In the genomic region with DNA sequence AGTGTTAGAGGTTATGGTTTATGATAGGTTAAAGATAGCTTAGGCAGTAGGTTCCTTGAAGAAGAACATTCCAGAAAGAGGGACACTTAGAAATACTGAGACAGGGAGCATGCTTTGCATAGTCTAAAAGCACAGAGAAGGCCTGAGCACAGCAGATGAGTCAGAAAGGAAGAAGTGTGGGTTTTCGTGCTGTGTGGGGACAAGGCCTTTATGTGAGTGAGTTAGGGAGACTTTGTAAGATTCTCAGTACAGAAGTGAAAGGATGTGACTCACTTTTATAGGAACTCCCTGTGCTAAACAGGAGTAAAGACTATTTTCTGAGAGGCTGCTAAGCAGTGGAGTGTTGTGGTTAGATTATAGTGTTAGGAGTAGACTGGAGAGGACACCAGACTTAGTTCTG, we compare ENCODE assay signal across 8 mouse cellular contexts. TPM values are rescaled to one million over a fixed set of nuclear protein-coding genes. Genes with fewer than 3 reads are reported as not detected.
DNase-seq lines count a peak whose midpoint lies in the region; ATAC-seq and TF ChIP-seq lines count a peak whose summit lies in the region.

No protein-coding gene starts in this region.

- H3K4me1 ChIP-seq in thymus, adult 2 months (replicated peaks; ENCODE audit: control insufficient read depth, insufficient read depth, low read length) = peaks cover 7% of the 10 kb centered on the region
- peaks cover 2% of the 10 kb centered on the region; the same call in 1 of the 2 replicates for H3K4me1 ChIP-seq in embryonic fibroblast, embryonic 13.5 days (ENCODE audit: control insufficient read depth, insufficient read depth, low read length)
- peaks cover 8% of the 10 kb centered on the region; the same call in 1 of the 2 replicates for H3K4me1 ChIP-seq in intestine, embryonic 14.5 days (replicated peaks; ENCODE audit: control insufficient read depth, insufficient read depth, low read length)
- peaks cover 12% of the 10 kb centered on the region; the same call in 1 of the 2 replicates for H3K4me1 ChIP-seq in midbrain, embryonic 12.5 days

- 5% methylated on average over 1 of the region's 1 CpGs for WGBS in thymus, adult 2 months
- WGBS in intestine, embryonic 14.5 days = 33% methylated on average over 1 of the region's 1 CpGs
- 38% methylated on average over 1 of the region's 1 CpGs for WGBS in midbrain, embryonic 12.5 days

- H3K4me3 ChIP-seq in thymus, adult 2 months (ENCODE audit: control insufficient read depth, insufficient read depth, low read length) = no peak overlapping the region
- peak overlapping the region; percentile 16; the same call in 1 of the 2 replicates for H3K4me3 ChIP-seq in embryonic fibroblast, embryonic 13.5 days (ENCODE audit: insufficient read depth, low read length)
- peak overlapping the region; percentile 79; the same call in 1 of the 2 replicates for H3K4me3 ChIP-seq in intestine, embryonic 14.5 days (ENCODE audit: low read depth, low read length)
- peak overlapping the region; percentile 88 for H3K4me3 ChIP-seq in midbrain, embryonic 12.5 days

- peak; percentile 84 for ATAC-seq in frontal cortex, adult (ENCODE audit: low TSS enrichment)
- ATAC-seq in intestine, embryonic 14.5 days (replicated peaks; ENCODE audit: low FRiP score, low TSS enrichment, low read depth) = no peak
- no peak for ATAC-seq in midbrain, embryonic 12.5 days (ENCODE audit: low FRiP score, low read depth)

- H3K9ac ChIP-seq in intestine, embryonic 14.5 days (ENCODE audit: low read length) = peak overlapping the region; percentile 84
- H3K9ac ChIP-seq in midbrain, embryonic 12.5 days (replicated peaks) = peak overlapping the region; percentile 20; the same call in 1 of the 2 replicates

- H3K4me2 ChIP-seq in intestine, embryonic 14.5 days (ENCODE audit: low read length) = peak overlapping the region; percentile 54
- H3K4me2 ChIP-seq in midbrain, embryonic 12.5 days (replicated peaks) = peak overlapping the region; percentile 76

- no peak for TF ChIP-seq POLR2A in thymus, adult 2 months (IDR thresholded peaks at IDR 0.05; ENCODE audit: control insufficient read depth, extremely low read depth, insufficient read depth, low read length, poor library complexity)
- TF ChIP-seq POLR2A in embryonic fibroblast, embryonic 13.5 days (IDR thresholded peaks at IDR 0.05; ENCODE audit: low read depth, low read length) = peak; percentile 58

- H3K27ac ChIP-seq in thymus, adult 2 months (ENCODE audit: control insufficient read depth, insufficient read depth, low read length) = no peak overlapping the region
- peak overlapping the region; percentile 82 for H3K27ac ChIP-seq in embryonic fibroblast, embryonic 13.5 days (ENCODE audit: insufficient read depth, low read length)
- peak overlapping the region; percentile 25; the same call in 1 of the 2 replicates for H3K27ac ChIP-seq in intestine, embryonic 14.5 days (ENCODE audit: low read depth)
- no peak overlapping the region for H3K27ac ChIP-seq in midbrain, embryonic 12.5 days (replicated peaks)

- no peaks in the 10 kb centered on the region for H3K27me3 ChIP-seq in thymus, adult 2 months (ENCODE audit: control insufficient read depth, insufficient read depth, low read length)
- H3K27me3 ChIP-seq in intestine, embryonic 14.5 days (replicated peaks; ENCODE audit: control insufficient read depth, insufficient read depth, low read length) = no peaks in the 10 kb centered on the region
- H3K27me3 ChIP-seq in midbrain, embryonic 12.5 days = no peaks in the 10 kb centered on the region

- DNase-seq in frontal cortex, postnatal 14 days (ENCODE audit: low spot score in 2 of 2) = no peak
- DNase-seq in thymus, adult 2 months = peak; percentile 17
- no peak for DNase-seq in thymus, postnatal 10 days (ENCODE audit: low spot score in 2 of 2)
- DNase-seq in intestine, embryonic 14.5 days (ENCODE audit: low spot score) = no peak
- DNase-seq in gastrocnemius, postnatal 25 days = no peak

- no peaks in the 10 kb centered on the region for H3K9me3 ChIP-seq in intestine, embryonic 14.5 days (ENCODE audit: control insufficient read depth, low read length)
- no peaks in the 10 kb centered on the region for H3K9me3 ChIP-seq in midbrain, embryonic 12.5 days

- no peak for TF ChIP-seq CTCF in thymus, adult 2 months (IDR thresholded peaks at IDR 0.05; ENCODE audit: borderline replicate concordance, control insufficient read depth, extremely low read depth, insufficient read depth, low read length, poor library complexity)
- TF ChIP-seq CTCF in embryonic fibroblast, embryonic 13.5 days (IDR thresholded peaks at IDR 0.05; ENCODE audit: borderline replicate concordance, insufficient read depth, low read length) = no peak

- no peaks in the 10 kb centered on the region for H3K36me3 ChIP-seq in thymus, adult 2 months (ENCODE audit: control insufficient read depth, insufficient read depth, low read length)
- peaks cover 3% of the 10 kb centered on the region; the same call in 1 of the 2 replicates for H3K36me3 ChIP-seq in intestine, embryonic 14.5 days (ENCODE audit: control insufficient read depth, insufficient read depth, low read length)
- no peaks in the 10 kb centered on the region for H3K36me3 ChIP-seq in midbrain, embryonic 12.5 days

RNA-seq across cellular contexts. Expression of a gene that starts 0.9 kb away (rescaled TPM):
- 0.09 and 0.33 TPM in 2 replicates for polyA plus RNA-seq in thymus, adult 2 months (2012; rRNA removed)
- polyA plus RNA-seq in embryonic fibroblast, embryonic 13.5 days (2011; ENCODE audit: insufficient read length, low read depth, missing spikeins) = 7.4 and 8.0 TPM in 2 replicates
- polyA plus RNA-seq in intestine, embryonic 14.5 days (2014; fragmentation: Nextera tagmentation; extraction: Ambion mirVana) = 0.46 and 1.5 TPM in 2 replicates
- 1.6 and 2.1 TPM in 2 replicates for polyA plus RNA-seq in midbrain, embryonic 12.5 days (2016; fragmentation: Nextera tagmentation; extraction: Ambion mirVana)
- total RNA-seq in gastrocnemius, postnatal 25 days (2021) = under 1 TPM; 0.35 to 0.43 TPM

RNA-seq across cellular contexts. Expression of a gene that starts 1.0 kb away (rescaled TPM):
- 1.2 and 1.5 TPM in 2 replicates for polyA plus RNA-seq in thymus, adult 2 months (2012; rRNA removed)
- 4.9 and 6.2 TPM in 2 replicates for polyA plus RNA-seq in embryonic fibroblast, embryonic 13.5 days (2011; ENCODE audit: insufficient read length, low read depth, missing spikeins)
- polyA plus RNA-seq in intestine, embryonic 14.5 days (2014; fragmentation: Nextera tagmentation; extraction: Ambion mirVana) = 5.4 and 8.1 TPM in 2 replicates
- polyA plus RNA-seq in midbrain, embryonic 12.5 days (2016; fragmentation: Nextera tagmentation; extraction: Ambion mirVana) = 7.2 and 7.3 TPM in 2 replicates
- under 1 TPM; 0.43 to 0.51 TPM for total RNA-seq in gastrocnemius, postnatal 25 days (2021)

RNA-seq across cellular contexts. Expression of a gene that starts 34.8 kb away (rescaled TPM):
- 0.45 and 0.66 TPM in 2 replicates for polyA plus RNA-seq in thymus, adult 2 months (2012; rRNA removed)
- polyA plus RNA-seq in embryonic fibroblast, embryonic 13.5 days (2011; ENCODE audit: insufficient read length, low read depth, missing spikeins) = 33.9 and 59.4 TPM in 2 replicates
- polyA plus RNA-seq in intestine, embryonic 14.5 days (2014; fragmentation: Nextera tagmentation; extraction: Ambion mirVana) = 1.5 and 2.9 TPM in 2 replicates
- 1.2 and 1.3 TPM in 2 replicates for polyA plus RNA-seq in midbrain, embryonic 12.5 days (2016; fragmentation: Nextera tagmentation; extraction: Ambion mirVana)
- 1 to 10 TPM; 7.4 to 8.9 TPM for total RNA-seq in gastrocnemius, postnatal 25 days (2021)

Comparison
In these comparisons a context has a peak if more than half of its experiments do, and no peak if none do; other contexts are left out.
1. H3K27ac ChIP-seq: peak in embryonic fibroblast, embryonic 13.5 days (single experiment) and intestine, embryonic 14.5 days (single experiment); none in thymus, adult 2 months (single experiment) and midbrain, embryonic 12.5 days (single experiment).